20 mouse cellular contexts compared by ENCODE assay signal in the genomic region with DNA sequence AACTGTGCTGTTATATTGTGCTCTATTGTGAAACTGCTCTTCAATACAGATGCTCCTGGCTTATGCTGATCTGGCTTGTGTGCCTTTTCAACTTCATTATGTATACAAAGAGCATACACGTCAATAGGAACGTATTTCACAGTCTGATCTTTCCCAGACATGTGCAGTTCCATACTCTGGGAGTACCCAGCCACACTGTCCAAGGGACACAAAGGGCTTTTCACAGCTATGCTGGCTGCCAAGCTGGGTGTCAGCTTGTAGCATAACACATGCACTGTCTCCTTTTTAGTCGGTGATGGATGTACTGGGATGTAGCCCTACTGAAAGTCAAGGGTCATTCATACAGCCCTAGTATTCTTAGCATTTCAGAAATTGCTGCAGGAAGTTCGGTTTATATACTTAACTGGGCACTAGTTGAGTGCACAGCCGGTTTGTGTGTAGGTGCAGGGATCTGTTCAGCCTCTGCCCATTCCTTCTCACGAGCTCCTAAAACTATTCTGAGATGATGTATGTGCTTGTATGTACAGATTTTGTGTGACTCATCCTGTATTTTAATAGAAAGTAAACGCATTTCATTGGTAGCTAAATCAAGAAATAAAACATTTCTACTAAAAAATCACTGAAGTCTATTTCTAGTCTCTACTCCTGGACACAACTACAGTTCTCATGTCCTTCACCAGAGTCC. TPM values are rescaled to one million over a fixed set of nuclear protein-coding genes. Genes with fewer than 3 reads are reported as not detected.
DNase-seq lines count a peak whose midpoint lies in the region; ATAC-seq and TF ChIP-seq lines count a peak whose summit lies in the region.
"Had no signal": no experiment of that assay in that cellular context is flagged by ENCODE, and none has a peak within 500 bp of the region (broad histone marks: within the 10 kb centered on the region; RNA-seq: fewer than 3 reads in every experiment).

No protein-coding gene starts in this region.

- H3K36me3 ChIP-seq in forebrain, postnatal 0 days (ENCODE audit: insufficient read depth): no peaks in the 10 kb centered on the region
- 0 out of 2 replicates have a peak, but pooled peaks cover 2% of the 10 kb centered on the region for H3K36me3 ChIP-seq in forebrain, embryonic 10.5 days (replicated peaks)
- no peaks in the 10 kb centered on the region for H3K36me3 ChIP-seq in midbrain, embryonic 13.5 days
- H3K36me3 ChIP-seq in midbrain, embryonic 15.5 days (replicated peaks): no peaks in the 10 kb centered on the region
- no peaks in the 10 kb centered on the region for H3K36me3 ChIP-seq in neural tube, embryonic 13.5 days
- H3K36me3 ChIP-seq: embryonic facial prominence, embryonic 15.5 days; limb, embryonic 10.5 days; lung, embryonic 15.5 days had no signal

- no peaks in the 10 kb centered on the region for H3K27me3 ChIP-seq in forebrain, postnatal 0 days (ENCODE audit: insufficient read depth, low read length)
- no peaks in the 10 kb centered on the region for H3K27me3 ChIP-seq in forebrain, embryonic 10.5 days (ENCODE audit: poor library complexity, severe bottlenecking)
- no peaks in the 10 kb centered on the region for H3K27me3 ChIP-seq in midbrain, embryonic 13.5 days
- H3K27me3 ChIP-seq in midbrain, embryonic 15.5 days (replicated peaks): no peaks in the 10 kb centered on the region
- H3K27me3 ChIP-seq in neural tube, embryonic 13.5 days: no peaks in the 10 kb centered on the region
- H3K27me3 ChIP-seq: embryonic facial prominence, embryonic 15.5 days; lung, embryonic 15.5 days; megakaryocyte, embryonic 14.5 days had no signal

- no peak overlapping the region for H3K4me3 ChIP-seq in forebrain, postnatal 0 days (ENCODE audit: low read depth, low read length)
- H3K4me3 ChIP-seq in forebrain, embryonic 10.5 days: no peak overlapping the region
- no peak overlapping the region for H3K4me3 ChIP-seq in midbrain, embryonic 13.5 days (replicated peaks)
- no peak overlapping the region for H3K4me3 ChIP-seq in midbrain, embryonic 15.5 days
- H3K4me3 ChIP-seq in cortical plate, adult 2 months (ENCODE audit: insufficient read depth, low read length): no peak overlapping the region
- H3K4me3 ChIP-seq in neural tube, embryonic 13.5 days: no peak overlapping the region
- H3K4me3 ChIP-seq: embryonic facial prominence, embryonic 15.5 days; gastrocnemius, adult 2 months; limb, embryonic 10.5 days; lung, embryonic 15.5 days; megakaryocyte, embryonic 14.5 days had no signal

- ATAC-seq in forebrain, postnatal 0 days: peak; percentile 51; the same call in 1 of the 2 replicates
- ATAC-seq in midbrain, embryonic 13.5 days: no peak
- no peak for ATAC-seq in midbrain, embryonic 15.5 days (replicated peaks)
- ATAC-seq in neural tube, embryonic 13.5 days (ENCODE audit: low read depth): 0 out of 2 replicates have a peak, but pooled peaks have one; percentile 65

- H3K4me2 ChIP-seq in forebrain, postnatal 0 days (ENCODE audit: low read depth): no peak overlapping the region
- H3K4me2 ChIP-seq in midbrain, embryonic 13.5 days (replicated peaks): no peak overlapping the region
- no peak overlapping the region for H3K4me2 ChIP-seq in midbrain, embryonic 15.5 days
- no peak overlapping the region for H3K4me2 ChIP-seq in neural tube, embryonic 13.5 days
- H3K4me2 ChIP-seq: embryonic facial prominence, embryonic 15.5 days; liver, embryonic 11.5 days; lung, embryonic 15.5 days had no signal

- no peak overlapping the region for H3K9ac ChIP-seq in forebrain, postnatal 0 days
- no peak overlapping the region for H3K9ac ChIP-seq in midbrain, embryonic 13.5 days (replicated peaks)
- no peak overlapping the region for H3K9ac ChIP-seq in midbrain, embryonic 15.5 days
- H3K9ac ChIP-seq in neural tube, embryonic 13.5 days: no peak overlapping the region
- H3K9ac ChIP-seq: embryonic facial prominence, embryonic 15.5 days; lung, embryonic 15.5 days had no signal

- DNase-seq in forebrain, postnatal 0 days: no peak
- DNase-seq in forebrain, embryonic 10.5 days (ENCODE audit: extremely low spot score, low spot score): no peak
- DNase-seq in adrenal gland, postnatal 36 days: no peak
- no peak for DNase-seq in gastrocnemius, postnatal 14 days
- DNase-seq: adrenal gland, adult 8-10 months; cerebellum, adult 9-10 months; gastrocnemius, adult 2 months; heart, adult 11 months; kidney, adult 11 months; retina, postnatal 1 day had no signal

- peaks cover 7% of the 10 kb centered on the region; the same call in 1 of the 2 replicates for H3K4me1 ChIP-seq in forebrain, postnatal 0 days (ENCODE audit: insufficient read depth)
- H3K4me1 ChIP-seq in forebrain, embryonic 10.5 days: peaks cover 2% of the 10 kb centered on the region; the same call in 1 of the 2 replicates
- H3K4me1 ChIP-seq in midbrain, embryonic 13.5 days (replicated peaks): peaks cover 11% of the 10 kb centered on the region
- peaks cover 6% of the 10 kb centered on the region; the same call in 1 of the 2 replicates for H3K4me1 ChIP-seq in midbrain, embryonic 15.5 days
- peaks cover 3% of the 10 kb centered on the region for H3K4me1 ChIP-seq in cortical plate, adult 2 months (ENCODE audit: control insufficient read depth, insufficient read depth, low read length)
- peaks cover 12% of the 10 kb centered on the region for H3K4me1 ChIP-seq in neural tube, embryonic 13.5 days (replicated peaks)
- H3K4me1 ChIP-seq: limb, embryonic 10.5 days had no signal

- 57% methylated on average over 7 of the region's 7 CpGs for WGBS in forebrain, postnatal 0 days
- WGBS in forebrain, embryonic 10.5 days: 79% methylated on average over 7 of the region's 7 CpGs
- WGBS in midbrain, embryonic 13.5 days: 70% methylated on average over 7 of the region's 7 CpGs
- 72% methylated on average over 7 of the region's 7 CpGs for WGBS in midbrain, embryonic 15.5 days
- whole genome bisulfite sequencing in neural tube, embryonic 13.5 days: 49% methylated on average over 7 of the region's 7 CpGs

- no peaks in the 10 kb centered on the region for H3K9me3 ChIP-seq in forebrain, postnatal 0 days (ENCODE audit: low read length)
- H3K9me3 ChIP-seq in forebrain, embryonic 10.5 days: no peaks in the 10 kb centered on the region
- H3K9me3 ChIP-seq in midbrain, embryonic 13.5 days: no peaks in the 10 kb centered on the region
- H3K9me3 ChIP-seq in midbrain, embryonic 15.5 days: no peaks in the 10 kb centered on the region
- H3K9me3 ChIP-seq in neural tube, embryonic 13.5 days: no peaks in the 10 kb centered on the region
- H3K9me3 ChIP-seq: embryonic facial prominence, embryonic 15.5 days; limb, embryonic 10.5 days; lung, embryonic 15.5 days had no signal

- H3K27ac ChIP-seq in forebrain, postnatal 0 days (ENCODE audit: low read depth, low read length): no peak overlapping the region
- H3K27ac ChIP-seq in forebrain, embryonic 10.5 days: no peak overlapping the region
- H3K27ac ChIP-seq in midbrain, embryonic 13.5 days: peak overlapping the region; percentile 41
- H3K27ac ChIP-seq in midbrain, embryonic 15.5 days: no peak overlapping the region
- peak overlapping the region; percentile 23; the same call in 1 of the 2 replicates for H3K27ac ChIP-seq in cortical plate, adult 2 months (ENCODE audit: insufficient read depth, low read length)
- H3K27ac ChIP-seq in neural tube, embryonic 13.5 days (replicated peaks): no peak overlapping the region
- H3K27ac ChIP-seq: embryonic facial prominence, embryonic 15.5 days; gastrocnemius, adult 2 months; kidney, postnatal 0 days; limb, embryonic 10.5 days; lung, embryonic 15.5 days had no signal

- TF ChIP-seq POLR2A in cortical plate, adult 2 months (IDR thresholded peaks at IDR 0.05; ENCODE audit: extremely low read depth, insufficient read depth, low read length): no peak

- TF ChIP-seq CTCF in forebrain, postnatal 0 days (IDR thresholded peaks at IDR 0.05; ENCODE audit: low read depth): no peak
- TF ChIP-seq CTCF in cortical plate, adult 2 months (IDR thresholded peaks at IDR 0.05; ENCODE audit: extremely low read depth, insufficient read depth, low read length): no peak

- intact Hi-C loops in gastrocnemius, postnatal 14 days (cut with DNase I; ENCODE audit: low total_unique reads): no loop called here

RNA-seq across cellular contexts. Expression of gene Adar, which starts 8.7 kb away (rescaled TPM):
- 62.4 and 78.2 TPM in 2 replicates for total RNA-seq in forebrain, postnatal 0 days (2014; rRNA removed)
- 14.0 and 18.5 TPM in 2 replicates for polyA plus RNA-seq in forebrain, postnatal 0 days (2015; fragmentation: Nextera tagmentation; extraction: Ambion mirVana)
- 16.3 and 16.4 TPM in 2 replicates for polyA plus RNA-seq in forebrain, embryonic 10.5 days (2016; fragmentation: Nextera tagmentation; extraction: Ambion mirVana)
- polyA plus RNA-seq in midbrain, embryonic 13.5 days (2015; fragmentation: Nextera tagmentation; extraction: Ambion mirVana): 22.1 and 23.2 TPM in 2 replicates
- 33.3 and 33.4 TPM in 2 replicates for polyA plus RNA-seq in midbrain, embryonic 15.5 days (2015; fragmentation: Nextera tagmentation; extraction: Ambion mirVana)
- polyA plus RNA-seq in cortical plate, adult 2 months (2012; rRNA removed): 111 and 118 TPM in 2 replicates
- polyA plus RNA-seq in neural tube, embryonic 13.5 days (2015; fragmentation: Nextera tagmentation; extraction: Ambion mirVana): 18.4 and 20.2 TPM in 2 replicates
- total RNA-seq in adrenal gland, postnatal 36 days (2021): 10 to 100 TPM; 34.2 to 36.7 TPM
- 1 to 10 TPM; 4.2 to 4.4 TPM for total RNA-seq in gastrocnemius, postnatal 14 days (2021)

RNA-seq across cellular contexts. Expression of gene Chrnb2, which starts 40.9 kb away (rescaled TPM):
- 32.8 and 41.9 TPM in 2 replicates for total RNA-seq in forebrain, postnatal 0 days (2014; rRNA removed)
- polyA plus RNA-seq in forebrain, postnatal 0 days (2015; fragmentation: Nextera tagmentation; extraction: Ambion mirVana): 14.5 and 17.3 TPM in 2 replicates
- 2.4 and 3.8 TPM in 2 replicates for polyA plus RNA-seq in forebrain, embryonic 10.5 days (2016; fragmentation: Nextera tagmentation; extraction: Ambion mirVana)
- 31.8 and 32.3 TPM in 2 replicates for polyA plus RNA-seq in midbrain, embryonic 13.5 days (2015; fragmentation: Nextera tagmentation; extraction: Ambion mirVana)
- polyA plus RNA-seq in midbrain, embryonic 15.5 days (2015; fragmentation: Nextera tagmentation; extraction: Ambion mirVana): 31.6 and 33.4 TPM in 2 replicates
- polyA plus RNA-seq in cortical plate, adult 2 months (2012; rRNA removed): 22.6 and 22.9 TPM in 2 replicates
- 27.0 and 27.4 TPM in 2 replicates for polyA plus RNA-seq in neural tube, embryonic 13.5 days (2015; fragmentation: Nextera tagmentation; extraction: Ambion mirVana)
- total RNA-seq in adrenal gland, postnatal 36 days (2021): 1 to 10 TPM; 3.3 to 3.4 TPM
- under 1 TPM; 0.12 to 0.13 TPM for total RNA-seq in gastrocnemius, postnatal 14 days (2021)

RNA-seq across cellular contexts. Expression of gene Ube2q1, which starts 49.9 kb away (rescaled TPM):
- total RNA-seq in forebrain, postnatal 0 days (2014; rRNA removed): 68.9 and 71.9 TPM in 2 replicates
- 9.5 and 9.9 TPM in 2 replicates for polyA plus RNA-seq in forebrain, postnatal 0 days (2015; fragmentation: Nextera tagmentation; extraction: Ambion mirVana)
- 11.8 and 12.7 TPM in 2 replicates for polyA plus RNA-seq in forebrain, embryonic 10.5 days (2016; fragmentation: Nextera tagmentation; extraction: Ambion mirVana)
- 13.4 and 15.8 TPM in 2 replicates for polyA plus RNA-seq in midbrain, embryonic 13.5 days (2015; fragmentation: Nextera tagmentation; extraction: Ambion mirVana)
- 13.4 and 13.8 TPM in 2 replicates for polyA plus RNA-seq in midbrain, embryonic 15.5 days (2015; fragmentation: Nextera tagmentation; extraction: Ambion mirVana)
- 51.7 and 53.2 TPM in 2 replicates for polyA plus RNA-seq in cortical plate, adult 2 months (2012; rRNA removed)
- polyA plus RNA-seq in neural tube, embryonic 13.5 days (2015; fragmentation: Nextera tagmentation; extraction: Ambion mirVana): 14.3 and 15.2 TPM in 2 replicates
- 10 to 100 TPM; 63.9 to 64.4 TPM for total RNA-seq in adrenal gland, postnatal 36 days (2021)
- 10 to 100 TPM; 12.7 to 14.9 TPM for total RNA-seq in gastrocnemius, postnatal 14 days (2021)

Comparison
In these comparisons a context has a peak if more than half of its experiments do, and no peak if none do; other contexts are left out.
1. H3K27ac ChIP-seq: peak in midbrain, embryonic 13.5 days (single experiment) and cortical plate, adult 2 months (single experiment); none in forebrain, postnatal 0 days (single experiment), forebrain, embryonic 10.5 days (single experiment), midbrain, embryonic 15.5 days (single experiment) and neural tube, embryonic 13.5 days (single experiment).
2. ATAC-seq: peak in forebrain, postnatal 0 days (single experiment) and neural tube, embryonic 13.5 days (single experiment); none in midbrain, embryonic 13.5 days (single experiment) and midbrain, embryonic 15.5 days (single experiment).